Mouse (Mus musculus): ENCODE data around the gene Ift27. TPM values are rescaled to one million over a fixed set of nuclear protein-coding genes. Genes with fewer than 3 reads are reported as not detected.
A peak's percentile ranks its signal among the peaks of the same experiment; 100 is the strongest.

Ift27 gene
- 10 to 100 TPM; 28.6 to 30.7 TPM for total RNA-seq (2021)
- long read RNA-seq, experiment 1, transcript Ift27-201 (7 exons, 1,013 nt) = major isoform, 14 of 27 reads
- long read RNA-seq, experiment 1, partial matches to known transcripts = 0 of 27 reads
- long read RNA-seq, experiment 1, other reads (novel, unspliced or antisense) = 13 of 27 reads
- long read RNA-seq, experiment 2, transcript Ift27-201 (7 exons, 1,013 nt) = major isoform, 29 of 38 reads
- long read RNA-seq, experiment 2, partial matches to known transcripts = 3 of 38 reads
- long read RNA-seq, experiment 2, other reads (novel, unspliced or antisense) = 6 of 38 reads

GRCm38 (mm10) chr15:78173972-78174886 is at the start of gene Ift27:
Ift27 (minus strand) TSS chr15:78174107.
- peak; percentile 95 to 99 for DNase-seq (ENCODE audit: low spot score in 2 of 2)

- DNase-seq (ENCODE audit: low spot score in 2 of 2) = no peak
These were observed 41.4 kb upstream of the Ift27 start for GRCm38 (mm10) chr15:78215269-78215668.

DNA sequence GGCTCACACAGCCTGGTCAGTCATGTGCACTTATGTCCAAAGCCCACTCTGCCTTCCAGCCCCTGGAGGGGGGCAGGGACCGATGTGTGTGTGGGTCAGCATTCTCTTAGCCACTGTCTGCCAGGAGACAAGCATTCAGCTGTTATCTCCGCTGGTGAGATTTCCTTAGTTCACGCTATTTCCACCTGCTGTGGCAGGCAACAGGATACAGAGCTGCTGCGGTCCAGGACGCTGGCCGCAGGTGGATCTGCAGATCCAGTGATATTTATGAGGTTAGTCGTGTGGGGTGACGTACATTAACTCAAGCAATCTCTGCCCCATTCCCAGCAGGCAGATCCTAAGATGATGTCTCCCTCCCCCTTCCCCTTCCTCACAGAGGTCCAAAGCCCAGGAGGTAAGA is 37.5 kb upstream of the Ift27 start:
- DNase-seq (ENCODE audit: low spot score in 2 of 2) = no peak

DNA sequence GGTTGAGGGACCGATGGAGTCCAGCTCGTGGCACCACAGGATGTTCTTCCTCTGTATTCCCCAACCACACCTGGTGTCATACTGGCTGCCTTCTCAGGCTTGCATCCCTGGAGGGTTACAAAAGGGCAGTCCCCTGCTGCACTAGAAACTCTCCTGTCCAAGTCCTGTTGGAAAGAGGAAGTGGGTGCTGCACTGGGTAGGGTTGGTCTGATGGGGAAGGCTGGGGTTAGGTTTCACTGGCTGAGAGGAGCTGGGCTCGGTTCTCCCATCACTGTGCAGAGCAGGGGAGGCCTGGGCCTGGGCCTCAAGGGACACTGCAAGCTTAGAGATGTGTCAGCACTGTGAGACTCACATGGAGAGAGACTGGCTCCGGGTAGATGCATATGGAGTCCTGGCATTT is 36.3 kb upstream of the Ift27 start:
- no peak for DNase-seq (ENCODE audit: low spot score in 2 of 2)

- no peak for DNase-seq (ENCODE audit: low spot score in 2 of 2)
These were observed 32.4 kb upstream of the Ift27 start, which contains the start of gene Pvalb for GRCm38 (mm10) chr15:78206312-78206711. Pvalb (minus strand) TSS chr15:78206400.

- DNase-seq (ENCODE audit: low spot score in 2 of 2) = peak; percentile 26 to 33
These were observed 31.3 kb upstream of the Ift27 start for GRCm38 (mm10) chr15:78205192-78205591.

DNA sequence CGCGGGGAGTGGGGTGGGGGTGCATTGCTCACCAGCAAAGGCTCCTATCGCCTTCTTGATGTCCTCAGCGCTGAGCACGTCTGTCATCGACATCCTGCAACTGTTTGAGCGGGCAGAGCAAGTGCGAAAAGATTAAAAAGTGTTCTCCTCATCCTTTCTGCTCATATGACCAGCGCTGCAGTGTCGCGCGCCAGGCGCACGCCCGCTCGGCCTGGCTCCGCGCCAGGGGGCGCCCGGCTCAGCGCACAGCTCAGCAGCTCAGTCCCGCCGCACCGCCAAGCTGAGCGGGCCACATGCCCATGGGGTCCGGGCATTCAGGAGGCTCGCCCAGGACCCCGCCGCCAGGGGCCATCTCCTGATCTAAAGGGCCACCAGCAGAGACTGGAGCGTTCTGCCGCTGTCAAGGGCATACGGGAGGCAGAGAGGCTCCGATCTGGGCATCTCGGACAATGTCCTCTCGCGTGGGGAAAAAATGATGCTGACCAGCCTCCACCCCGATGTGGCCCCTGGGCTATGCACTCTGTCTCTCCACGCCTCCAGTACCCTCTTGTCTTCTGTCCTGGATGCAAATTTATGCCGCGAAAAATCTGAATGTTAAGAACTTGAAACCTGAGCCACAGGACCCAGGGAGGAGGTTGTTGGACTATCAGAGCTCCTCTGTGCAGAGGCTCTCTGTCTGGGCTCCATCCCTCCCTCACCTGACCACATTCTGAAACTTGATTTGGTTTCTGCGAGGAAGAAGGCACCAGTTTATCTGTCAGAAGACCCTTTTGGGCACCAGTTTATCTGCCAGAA is 30.3 kb upstream of the Ift27 start:
- peak; percentile 37 to 52 for DNase-seq (ENCODE audit: low spot score in 2 of 2)

- no peak for DNase-seq (ENCODE audit: low spot score in 2 of 2)
These were observed 21.4 kb upstream of the Ift27 start for GRCm38 (mm10) chr15:78195096-78195880.

DNA sequence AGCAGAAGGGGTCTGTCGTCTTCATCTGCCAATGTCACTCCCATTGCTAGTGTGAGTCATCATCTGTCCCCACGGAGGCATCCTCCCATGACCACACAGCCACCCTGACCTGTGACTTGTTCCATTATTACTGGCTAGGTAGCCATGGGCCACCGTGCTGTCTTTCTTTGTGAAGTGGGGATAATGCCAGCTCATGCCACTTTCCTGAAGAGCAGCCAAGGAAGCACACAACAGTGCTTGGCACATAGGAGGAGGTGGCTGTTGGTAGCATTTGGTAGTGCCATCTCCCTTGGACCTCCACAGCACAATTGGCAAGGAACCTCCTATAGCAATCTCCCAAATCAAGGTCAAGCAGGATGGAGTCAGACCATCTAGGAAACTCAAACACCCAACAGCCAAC is 20.4 kb upstream of the Ift27 start:
- DNase-seq (ENCODE audit: low spot score in 2 of 2) = no peak

DNA sequence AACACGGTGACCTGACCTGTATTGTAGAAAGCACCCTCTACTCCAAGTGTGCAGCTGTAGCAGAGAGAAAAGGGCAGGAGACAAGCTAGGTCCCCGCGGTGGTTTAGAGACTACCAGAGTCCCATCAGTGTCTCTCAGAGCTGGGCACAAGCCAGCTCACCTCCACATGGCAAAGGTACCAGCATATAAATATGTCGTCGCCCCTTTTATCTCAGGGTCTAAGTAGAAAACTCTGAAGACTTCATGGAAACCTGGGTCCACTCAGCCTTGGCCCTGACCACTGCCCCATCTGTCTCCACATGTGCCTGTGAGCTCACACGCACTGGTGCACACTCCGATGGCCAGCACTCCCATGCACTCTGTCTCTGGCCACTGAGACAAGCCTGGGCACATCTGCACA is 15.7 kb upstream of the Ift27 start:
- no peak for DNase-seq (ENCODE audit: low spot score in 2 of 2)

GRCm38 (mm10) chr15:78188546-78188945 is 14.6 kb upstream of the Ift27 start:
- DNase-seq (ENCODE audit: low spot score in 2 of 2) = no peak

GRCm38 (mm10) chr15:78186906-78187305 is 13.0 kb upstream of the Ift27 start:
- no peak for DNase-seq (ENCODE audit: low spot score in 2 of 2)

DNA sequence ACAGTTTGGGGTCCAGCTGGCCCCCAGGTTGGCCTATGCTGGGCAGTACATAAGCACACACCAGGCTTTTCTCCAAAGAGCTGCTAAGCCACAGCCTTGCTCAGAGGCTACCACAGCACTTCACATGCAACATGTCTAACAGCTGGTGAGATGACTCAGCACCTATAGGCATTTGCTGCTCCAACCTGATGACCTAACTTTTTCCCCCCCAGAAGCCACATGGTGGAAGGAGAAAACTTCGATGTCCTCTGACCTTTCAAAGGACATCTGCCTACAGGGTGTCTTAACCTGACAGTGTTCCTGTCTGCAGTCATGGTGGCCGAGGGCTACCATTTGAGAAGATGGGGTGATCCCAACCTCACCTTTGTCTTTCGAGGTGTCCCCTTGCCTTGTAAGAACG is 11.7 kb upstream of the Ift27 start:
- DNase-seq (ENCODE audit: low spot score in 2 of 2) = no peak

GRCm38 (mm10) chr15:78184855-78185254 is 10.9 kb upstream of the Ift27 start:
- peak in 1 of 2 experiments; percentile 50 for DNase-seq (ENCODE audit: low spot score in 2 of 2)

DNA sequence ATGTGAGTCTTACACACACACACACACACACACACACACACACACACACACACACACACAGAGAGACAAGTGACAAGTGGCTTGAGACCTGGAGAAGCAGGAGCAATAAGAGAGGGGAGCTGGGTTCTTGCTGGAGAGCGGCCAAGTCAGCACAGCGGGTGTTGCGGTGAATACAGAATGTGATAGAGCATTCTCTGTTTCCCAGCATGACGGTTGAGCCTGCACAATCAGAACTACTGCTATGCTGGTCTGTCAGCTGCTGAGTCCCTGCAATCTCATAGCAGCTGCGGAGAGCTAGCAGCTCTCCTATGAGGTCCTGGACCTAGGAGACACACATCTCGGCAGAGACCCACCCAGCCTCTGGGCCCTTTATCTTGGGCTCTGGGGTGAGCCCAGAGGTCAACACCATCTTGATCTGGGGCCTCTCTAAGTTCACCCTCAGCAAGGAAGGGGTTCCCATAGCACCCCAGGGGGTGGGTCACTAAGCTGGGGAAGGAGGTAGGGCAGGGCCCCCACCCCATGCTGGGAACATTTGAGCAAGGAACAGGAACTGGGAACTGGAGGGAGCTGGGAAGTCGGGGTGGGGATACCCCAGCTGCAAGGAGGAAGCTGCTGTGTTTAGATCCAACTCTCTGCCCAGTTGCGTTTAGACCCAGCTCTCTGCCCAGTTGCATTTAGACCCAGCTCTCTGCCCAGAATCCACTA is 7.9 kb upstream of the Ift27 start:
- no peak for DNase-seq (ENCODE audit: low spot score in 2 of 2)

- DNase-seq (ENCODE audit: low spot score in 2 of 2) = no peak
These were observed 5.9 kb upstream of the Ift27 start for GRCm38 (mm10) chr15:78179775-78180174.

DNA sequence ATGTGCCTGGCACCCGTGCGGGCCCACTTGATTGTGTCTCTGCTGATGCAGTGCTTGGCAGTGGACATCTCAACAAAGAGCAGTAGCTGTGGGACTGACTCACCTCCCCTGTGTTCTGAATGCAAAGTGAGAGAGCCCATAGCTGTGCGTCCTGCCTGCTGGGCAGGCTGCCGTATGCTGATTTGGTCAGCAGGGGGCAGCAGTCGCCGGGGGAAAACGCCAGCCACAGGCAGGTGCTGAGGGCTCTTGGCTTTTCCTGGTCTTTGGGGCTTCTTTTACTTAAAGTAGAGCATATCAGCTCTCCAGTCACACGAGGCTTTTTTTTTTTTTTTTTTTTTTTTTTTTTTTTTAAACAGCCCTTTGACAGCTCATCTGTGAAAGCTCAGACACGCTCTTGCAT is 4.5 kb upstream of the Ift27 start:
- DNase-seq (ENCODE audit: low spot score in 2 of 2) = peak; percentile 90 to 93

DNA sequence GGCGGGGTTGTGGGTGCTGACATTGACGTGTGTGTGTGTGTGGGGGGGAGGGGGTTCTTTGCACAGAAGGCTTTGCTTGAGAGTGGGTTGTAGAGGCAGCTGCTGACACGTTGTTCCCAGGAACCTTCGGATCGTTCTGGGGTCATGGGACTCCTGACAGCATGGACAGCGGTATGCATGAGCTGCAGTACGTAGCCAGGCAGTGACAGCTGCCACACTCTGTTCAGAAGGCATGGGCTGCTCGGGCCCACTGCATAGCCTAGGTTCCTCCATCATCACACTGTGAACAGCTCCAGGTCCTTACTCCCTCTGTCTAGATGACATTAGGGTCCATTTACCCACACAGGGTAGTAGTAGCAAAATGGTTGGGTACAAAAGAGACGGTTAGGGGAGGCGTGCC is 3.4 kb upstream of the Ift27 start:
- DNase-seq (ENCODE audit: low spot score in 2 of 2) = no peak

- no peak for DNase-seq (ENCODE audit: low spot score in 2 of 2)
These were observed 959 bp upstream of the Ift27 start for GRCm38 (mm10) chr15:78174887-78175245.

All from left cerebral cortex, adult 18-20 months (tissue).